Mouse (Mus musculus): Measurements from ENCODE around the gene Mpped2.

DNA sequence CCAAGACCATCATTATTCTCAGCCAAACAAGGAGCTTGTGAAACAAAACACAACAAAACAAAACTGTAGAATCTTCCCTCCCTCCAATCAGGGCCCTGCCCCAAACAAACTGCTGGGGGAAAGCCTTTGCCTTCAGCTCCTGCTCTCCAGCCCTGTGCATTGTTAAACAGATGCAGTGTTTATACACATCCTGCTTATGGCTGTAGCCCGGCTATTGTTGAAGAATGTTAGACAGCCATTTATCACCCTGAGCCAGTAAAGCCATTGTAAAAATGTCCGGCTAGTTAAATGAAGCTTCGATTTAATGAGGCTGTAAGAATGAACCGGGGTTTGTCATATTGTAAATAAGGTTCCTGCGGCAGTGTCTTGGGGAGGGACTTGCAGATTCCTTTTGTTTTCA lies 129.5 kb downstream of the Mpped2 start:
- TF ChIP-seq CTCF (IDR thresholded peaks at IDR 0.05; ENCODE audit: extremely low read depth, insufficient read depth, low read length) (no peak), POLR2A (IDR thresholded peaks at IDR 0.05; ENCODE audit: extremely low read depth, insufficient read depth, low read length) (no peak)

Measured in cortical plate, adult 2 months (tissue).